Mouse (Mus musculus): Measurements from ENCODE around the gene Mybpc3. TPM values are rescaled to one million over a fixed set of nuclear protein-coding genes. Genes with fewer than 3 reads are reported as not detected.
A peak's percentile ranks its signal among the peaks of the same experiment; 100 is the strongest.

Gene Mybpc3
- polyA plus RNA-seq, 1 experiment from 2014 or later: 0.32 TPM

DNA sequence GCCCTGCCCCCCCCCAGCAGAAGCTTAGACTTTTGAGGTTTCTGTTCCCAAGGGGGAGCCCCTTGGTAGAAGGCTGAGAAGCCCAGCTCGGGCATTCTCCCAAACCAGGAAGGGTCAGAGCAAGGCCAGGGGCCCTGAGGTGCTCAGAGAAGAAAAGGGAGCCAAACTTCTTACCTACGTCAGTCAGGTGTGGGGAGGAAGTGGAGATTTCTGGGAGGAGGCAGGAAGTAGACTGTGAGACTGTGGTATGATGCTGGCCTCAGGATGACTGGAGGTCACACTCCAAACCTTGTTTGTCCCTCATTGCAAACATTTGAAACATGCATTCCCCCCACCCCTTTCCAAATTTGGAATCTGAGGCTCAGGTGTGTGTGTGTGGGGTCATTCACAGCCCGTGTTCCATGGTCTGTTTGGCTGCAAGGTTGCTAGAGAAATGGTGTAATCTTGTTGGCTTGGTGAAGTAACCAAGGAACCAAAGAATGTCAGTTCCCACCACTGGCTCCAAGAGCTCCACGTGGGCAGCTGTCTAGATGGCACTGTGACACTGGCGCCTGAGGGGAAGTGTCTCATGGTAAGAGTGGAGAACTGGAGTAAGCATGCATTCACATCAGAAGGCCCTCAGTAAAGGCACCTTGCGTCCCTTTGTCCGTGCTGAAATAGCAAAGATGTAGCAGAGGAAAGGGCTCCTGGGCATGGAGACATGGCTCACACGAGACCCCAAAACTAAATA lies 37.0 kb upstream of the Mybpc3 start:
- Histone ChIP-seq H3K4me2 (replicated peaks) (no peak overlapping the region), H3K27me3 (no peaks in the 10 kb centered on the region; the same call in 1 of the 2 replicates), H3K9ac (replicated peaks) (no peak overlapping the region), H3K4me3 (no peak overlapping the region), H3K27ac (replicated peaks) (no peak overlapping the region), H3K36me3 (no peaks in the 10 kb centered on the region), H3K9me3 (no peaks in the 10 kb centered on the region), H3K4me1 (peaks cover 15% of the 10 kb centered on the region)
- no peak for ATAC-seq (ENCODE audit: low FRiP score, low read depth)
- 85% methylated on average over 8 of the region's 8 CpGs for WGBS

DNA sequence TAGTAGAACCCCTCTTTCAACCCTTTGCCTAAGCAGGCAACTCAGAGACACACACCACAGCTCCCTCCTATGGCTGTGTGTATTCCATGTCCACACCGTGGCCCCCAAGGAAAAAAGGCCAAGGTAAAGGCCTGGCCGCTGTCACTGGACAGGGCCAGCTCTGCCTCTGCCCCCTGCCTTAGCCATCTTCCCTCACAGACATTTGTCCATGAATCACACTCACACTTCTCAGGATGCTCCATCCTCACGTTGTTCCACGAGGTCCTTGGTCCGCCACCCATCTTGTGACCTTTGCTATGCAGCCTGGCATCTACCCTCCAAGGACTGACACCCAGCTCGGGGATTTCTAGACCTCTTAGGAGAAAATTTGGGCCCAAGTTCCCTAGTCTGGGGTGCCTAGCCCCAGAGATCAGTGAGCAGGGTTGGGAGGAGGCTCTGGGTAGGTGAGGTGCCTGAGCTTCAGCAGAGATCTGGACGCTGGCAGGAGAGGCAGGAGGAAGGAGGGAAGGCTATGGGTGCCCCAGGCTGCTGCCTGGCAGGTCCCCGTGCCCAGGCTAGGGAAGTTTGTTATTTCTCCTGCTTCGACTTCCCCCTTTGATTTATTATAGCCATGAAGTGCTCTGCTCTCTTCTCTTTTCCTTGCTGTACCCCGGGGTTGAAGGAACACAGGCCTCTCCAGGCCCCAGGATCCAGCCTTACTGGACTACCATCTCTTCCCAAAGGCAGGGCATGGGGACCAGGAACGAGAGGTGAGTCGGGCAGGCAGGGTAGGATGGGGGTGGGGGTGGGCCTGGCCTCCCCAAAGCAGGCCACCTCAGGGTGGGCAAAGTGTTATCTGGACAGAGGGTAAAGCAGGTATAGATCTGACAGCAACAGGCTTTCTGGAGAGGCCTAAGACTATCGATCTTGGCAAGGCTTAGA lies 35.9 kb upstream of the Mybpc3 start, which contains the start of gene Spi1:
Gene Spi1, plus strand, starts transcription at position 616 of the 921 bp plus-strand sequence.
- Histone ChIP-seq H3K27ac (replicated peaks) (no peak within 1 kb of the TSS), H3K9ac (replicated peaks) (no peak within 1 kb of the TSS), H3K4me3 (no peak within 1 kb of the TSS), H3K4me1 (peaks cover 15% of the 10 kb centered on the region), H3K9me3 (no peaks in the 10 kb centered on the region), H3K27me3 (peaks cover 5% of the 10 kb centered on the region; the same call in 1 of the 2 replicates), H3K36me3 (no peaks in the 10 kb centered on the region), H3K4me2 (replicated peaks) (no peak within 1 kb of the TSS)
- WGBS: 88% methylated on average over 13 of the region's 13 CpGs
- no peak for ATAC-seq (ENCODE audit: low FRiP score, low read depth)

DNA sequence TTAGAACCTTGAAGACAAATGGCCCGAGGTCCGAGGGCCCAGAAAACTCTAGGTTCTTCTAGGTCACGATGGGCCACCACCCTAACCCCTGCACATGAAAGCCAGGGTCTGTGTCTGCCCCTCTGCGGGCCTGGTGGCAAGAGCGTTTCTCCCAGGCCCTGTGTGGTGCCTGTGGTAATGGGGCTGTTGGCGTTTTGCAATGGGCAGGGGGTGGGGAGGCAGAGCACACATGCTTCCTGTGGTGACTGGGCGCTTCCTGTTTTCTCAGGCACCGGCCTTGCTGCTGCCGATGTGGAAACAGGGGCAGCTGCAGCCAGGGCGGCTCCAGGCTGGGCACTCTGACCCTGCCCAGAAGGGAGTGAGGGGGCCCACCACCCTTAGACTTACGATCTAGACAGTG lies 35.1 kb upstream of the Mybpc3 start:
- Histone ChIP-seq H3K4me3 (no peak overlapping the region), H3K9ac (replicated peaks) (no peak overlapping the region), H3K27ac (replicated peaks) (no peak overlapping the region), H3K4me1 (peaks cover 14% of the 10 kb centered on the region), H3K27me3 (peaks cover 5% of the 10 kb centered on the region; the same call in 1 of the 2 replicates), H3K9me3 (no peaks in the 10 kb centered on the region), H3K36me3 (no peaks in the 10 kb centered on the region), H3K4me2 (replicated peaks) (no peak overlapping the region)
- ATAC-seq (ENCODE audit: low FRiP score, low read depth): no peak
- WGBS: 74% methylated on average over 11 of the region's 11 CpGs

DNA sequence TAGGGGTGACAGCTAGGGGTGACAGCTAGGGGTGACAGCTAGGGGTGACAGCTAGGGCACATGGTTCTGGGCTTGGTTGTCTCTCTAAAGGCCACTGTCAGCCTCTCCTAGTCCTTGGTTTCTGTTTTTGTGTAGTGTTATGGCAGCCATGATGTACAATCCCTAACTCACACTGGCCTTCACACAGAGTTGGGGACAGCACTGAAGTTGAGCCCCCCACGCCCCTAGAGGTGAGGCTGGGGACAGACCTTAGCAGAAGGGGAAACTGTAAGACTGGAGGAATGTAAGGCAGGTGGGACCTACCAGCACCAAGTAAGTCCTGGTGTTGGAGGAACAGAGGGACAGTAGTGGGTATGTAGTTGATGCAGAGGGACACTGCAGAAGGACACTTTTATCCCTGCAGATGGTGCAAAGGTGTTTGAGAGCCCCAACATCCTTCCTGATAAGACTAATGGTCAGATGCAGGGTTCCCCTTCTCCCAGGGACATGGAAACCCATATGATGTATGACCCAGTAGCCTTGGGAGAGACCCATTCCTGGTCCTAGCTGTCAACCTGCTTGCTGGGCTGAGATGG lies 34.5 kb upstream of the Mybpc3 start:
- no peak overlapping the region for H3K4me3 ChIP-seq
- WGBS: 52% methylated on average over 1 of the region's 1 CpGs
- H3K9me3 ChIP-seq: no peaks in the 10 kb centered on the region
- H3K4me1 ChIP-seq: peaks cover 8% of the 10 kb centered on the region
- peaks cover 5% of the 10 kb centered on the region; the same call in 1 of the 2 replicates for H3K27me3 ChIP-seq
- no peak overlapping the region for H3K4me2 ChIP-seq (replicated peaks)
- H3K9ac ChIP-seq (replicated peaks): no peak overlapping the region
- H3K36me3 ChIP-seq: no peaks in the 10 kb centered on the region
- H3K27ac ChIP-seq (replicated peaks): no peak overlapping the region
- ATAC-seq (ENCODE audit: low FRiP score, low read depth): no peak

- H3K4me2 ChIP-seq (replicated peaks): no peak overlapping the region
- H3K9me3 ChIP-seq: no peaks in the 10 kb centered on the region
- no peak overlapping the region for H3K9ac ChIP-seq (replicated peaks)
- 0 out of 2 replicates have a peak, but pooled peaks cover 5% of the 10 kb centered on the region for H3K27me3 ChIP-seq
- H3K27ac ChIP-seq (replicated peaks): no peak overlapping the region
- WGBS: 83% methylated on average over 15 of the region's 15 CpGs
- H3K4me3 ChIP-seq: no peak overlapping the region
- no peaks in the 10 kb centered on the region for H3K36me3 ChIP-seq
- H3K4me1 ChIP-seq: no peaks in the 10 kb centered on the region
- no peak for ATAC-seq (ENCODE audit: low FRiP score, low read depth)
These were observed 33.6 kb upstream of the Mybpc3 start for GRCm38 (mm10) chr2:91084179-91084820.

- Histone ChIP-seq H3K4me2 (replicated peaks) (no peak overlapping the region), H3K4me3 (no peak overlapping the region), H3K4me1 (no peaks in the 10 kb centered on the region), H3K9ac (replicated peaks) (0 out of 2 replicates have a peak overlapping the region, but pooled peaks have one; percentile 11), H3K9me3 (no peaks in the 10 kb centered on the region), H3K27me3 (0 out of 2 replicates have a peak, but pooled peaks cover 5% of the 10 kb centered on the region), H3K36me3 (no peaks in the 10 kb centered on the region), H3K27ac (replicated peaks) (no peak overlapping the region)
- ATAC-seq (ENCODE audit: low FRiP score, low read depth): no peak
- 85% methylated on average over 14 of the region's 14 CpGs for WGBS
These were observed 32.2 kb upstream of the Mybpc3 start for GRCm38 (mm10) chr2:91085494-91086391.

- ATAC-seq (ENCODE audit: low FRiP score, low read depth): no peak
- no peak overlapping the region for H3K4me3 ChIP-seq
- H3K9ac ChIP-seq (replicated peaks): 0 out of 2 replicates have a peak overlapping the region, but pooled peaks have one; percentile 11
- no peaks in the 10 kb centered on the region for H3K9me3 ChIP-seq
- 0 out of 2 replicates have a peak, but pooled peaks cover 5% of the 10 kb centered on the region for H3K27me3 ChIP-seq
- H3K27ac ChIP-seq (replicated peaks): no peak overlapping the region
- 61% methylated on average over 9 of the region's 9 CpGs for WGBS
- no peaks in the 10 kb centered on the region for H3K4me1 ChIP-seq
- H3K36me3 ChIP-seq: no peaks in the 10 kb centered on the region
- H3K4me2 ChIP-seq (replicated peaks): no peak overlapping the region
These were observed 31.3 kb upstream of the Mybpc3 start for GRCm38 (mm10) chr2:91086392-91087237.

- no peak overlapping the region for H3K9ac ChIP-seq (replicated peaks)
- no peak for ATAC-seq (ENCODE audit: low FRiP score, low read depth)
- H3K36me3 ChIP-seq: no peaks in the 10 kb centered on the region
- 91% methylated on average over 9 of the region's 9 CpGs for WGBS
- H3K4me1 ChIP-seq: no peaks in the 10 kb centered on the region
- H3K27me3 ChIP-seq: 0 out of 2 replicates have a peak, but pooled peaks cover 5% of the 10 kb centered on the region
- H3K27ac ChIP-seq (replicated peaks): no peak overlapping the region
- no peaks in the 10 kb centered on the region for H3K9me3 ChIP-seq
- no peak overlapping the region for H3K4me3 ChIP-seq
- H3K4me2 ChIP-seq (replicated peaks): no peak overlapping the region
These were observed 30.5 kb upstream of the Mybpc3 start for GRCm38 (mm10) chr2:91087453-91087852.

DNA sequence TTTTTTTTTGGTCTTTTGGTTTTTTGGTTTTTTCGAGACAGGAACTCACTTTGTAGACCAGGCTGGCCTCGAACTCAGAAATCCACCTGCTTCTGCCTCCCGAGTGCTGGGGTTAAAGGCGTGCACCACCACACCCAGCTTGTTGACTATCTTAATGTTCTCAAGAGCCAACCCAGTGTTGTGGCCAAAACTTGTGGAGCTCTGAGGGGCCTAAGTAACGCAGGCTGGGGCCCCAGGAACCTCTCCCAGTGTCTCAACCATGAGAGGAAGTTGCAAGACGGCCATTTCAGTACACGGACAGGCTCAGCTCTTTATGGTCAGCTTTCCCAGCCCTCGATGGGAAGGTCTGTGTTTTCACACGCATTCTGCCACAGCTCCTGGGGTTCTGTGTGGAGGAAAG lies 29.0 kb upstream of the Mybpc3 start:
- Histone ChIP-seq H3K36me3 (no peaks in the 10 kb centered on the region), H3K4me2 (replicated peaks) (no peak overlapping the region), H3K9me3 (no peaks in the 10 kb centered on the region), H3K9ac (replicated peaks) (no peak overlapping the region), H3K4me3 (no peak overlapping the region), H3K27ac (replicated peaks) (no peak overlapping the region), H3K27me3 (0 out of 2 replicates have a peak, but pooled peaks cover 5% of the 10 kb centered on the region), H3K4me1 (no peaks in the 10 kb centered on the region)
- 82% methylated on average over 9 of the region's 9 CpGs for WGBS
- no peak for ATAC-seq (ENCODE audit: low FRiP score, low read depth)

DNA sequence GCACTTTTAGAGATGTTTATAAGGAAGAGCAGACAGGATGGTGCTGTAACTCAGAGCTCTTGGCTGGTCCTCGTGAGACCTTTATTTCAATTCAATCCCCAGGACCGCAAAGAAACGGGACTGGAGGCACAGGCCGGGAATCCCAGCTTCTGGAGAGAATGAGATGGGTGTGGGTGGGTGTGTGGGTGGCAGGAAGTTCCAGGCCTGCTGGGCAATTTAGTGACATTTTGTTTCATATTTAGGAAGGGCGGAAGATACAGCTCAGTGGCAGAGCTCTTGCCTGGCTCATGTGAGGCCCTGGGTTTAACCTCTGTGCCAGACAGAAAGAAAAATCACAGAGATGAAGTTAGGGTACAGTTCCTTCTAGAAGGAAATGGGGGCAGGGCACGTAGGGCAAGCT lies 27.7 kb upstream of the Mybpc3 start:
- no peaks in the 10 kb centered on the region for H3K9me3 ChIP-seq
- no peaks in the 10 kb centered on the region for H3K36me3 ChIP-seq
- H3K4me1 ChIP-seq: no peaks in the 10 kb centered on the region
- no peak overlapping the region for H3K4me3 ChIP-seq
- H3K27ac ChIP-seq (replicated peaks): no peak overlapping the region
- WGBS: 85% methylated on average over 6 of the region's 6 CpGs
- 0 out of 2 replicates have a peak, but pooled peaks cover 5% of the 10 kb centered on the region for H3K27me3 ChIP-seq
- H3K4me2 ChIP-seq (replicated peaks): no peak overlapping the region
- H3K9ac ChIP-seq (replicated peaks): no peak overlapping the region
- no peak for ATAC-seq (ENCODE audit: low FRiP score, low read depth)
